Mouse (Mus musculus) Muller cell, postnatal 12 days (primary cell): ENCODE results near the gene Fermt3.

Experiments used
- DNase-seq: peaks from one replicate; pipeline ENCODE4 v3.0.0-alpha.2; 2015; ENCODE audit errors: inconsistent ontology term

Fermt3 gene

GRCm38 (mm10) chr19:6972247-6972917, 46.9 kb downstream of the Fermt3 start:
- DNase-seq: no peak

GRCm38 (mm10) chr19:6971644-6972043, 47.6 kb downstream of the Fermt3 start:
- DNase-seq: no peak

GRCm38 (mm10) chr19:6970460-6971085, 48.7 kb downstream of the Fermt3 start:
- no peak for DNase-seq

GRCm38 (mm10) chr19:6969665-6970381, 49.4 kb downstream of the Fermt3 start:
- DNase-seq: peak; percentile 84

GRCm38 (mm10) chr19:6969291-6969664, 50.0 kb downstream of the Fermt3 start:
- no peak for DNase-seq

GRCm38 (mm10) chr19:6968491-6969271, 50.6 kb downstream of the Fermt3 start:
- DNase-seq: no peak

GRCm38 (mm10) chr19:6956461-6956860, 62.8 kb downstream of the Fermt3 start:
- DNase-seq: no peak

GRCm38 (mm10) chr19:6955424-6955823, 63.8 kb downstream of the Fermt3 start:
- DNase-seq: no peak

- peak; percentile 40 for DNase-seq
Measured at GRCm38 (mm10) chr19:6954046-6954445, 65.2 kb downstream of the Fermt3 start.

GRCm38 (mm10) chr19:6952712-6953037, 66.6 kb downstream of the Fermt3 start:
- DNase-seq: no peak

- DNase-seq: peak; percentile 94
Measured at GRCm38 (mm10) chr19:6951994-6952711, 67.1 kb downstream of the Fermt3 start.

GRCm38 (mm10) chr19:6951381-6951968, 67.8 kb downstream of the Fermt3 start:
- DNase-seq: peak; percentile 97

- DNase-seq: peak; percentile 66
Measured at GRCm38 (mm10) chr19:6950613-6951153, 68.6 kb downstream of the Fermt3 start.

- no peak for DNase-seq
Measured at GRCm38 (mm10) chr19:6949951-6950350, 69.3 kb downstream of the Fermt3 start.

GRCm38 (mm10) chr19:6949532-6949931, 69.7 kb downstream of the Fermt3 start:
- no peak for DNase-seq
